Mouse (Mus musculus) ES-Bruce4 (cell line): Measurements from ENCODE around the gene Med31. TPM values are rescaled to one million over a fixed set of nuclear protein-coding genes. Genes with fewer than 3 reads are reported as not detected.

ENCODE experiments used
- H3K27ac ChIP-seq: 2 replicates; pipeline ENCODE4 v1.5.1; 2012; ENCODE audit warnings: low read length, inconsistent platforms; ENCODE audit not compliant: insufficient read depth
- H3K27me3 ChIP-seq: 2 replicates; pipeline ENCODE4 v1.6.1; 2012; ENCODE audit warnings: mild to moderate bottlenecking, low read length, inconsistent platforms; ENCODE audit not compliant: control insufficient read depth, poor library complexity, insufficient read depth, severe bottlenecking
- H3K36me3 ChIP-seq: 2 replicates; pipeline ENCODE4 v1.6.1; 2012; ENCODE audit warnings: inconsistent platforms, mild to moderate bottlenecking, low read length, moderate library complexity; ENCODE audit not compliant: control insufficient read depth, poor library complexity, insufficient read depth, severe bottlenecking
- H3K4me1 ChIP-seq: one replicate; pipeline ENCODE4 v1.8.1; 2011; ENCODE audit warnings: low read length; ENCODE audit not compliant: control insufficient read depth, insufficient read depth
- H3K4me3 ChIP-seq: 2 replicates; pipeline ENCODE4 v1.5.1; 2011; ENCODE audit warnings: low read depth, mild to moderate bottlenecking, low read length
- H3K9ac ChIP-seq: 2 replicates; pipeline ENCODE4 v1.6.1; 2012; ENCODE audit warnings: low read depth, mild to moderate bottlenecking, inconsistent platforms; ENCODE audit not compliant: poor library complexity, severe bottlenecking
- H3K9me3 ChIP-seq: replicated peaks from 2 replicates; pipeline ENCODE4 v1.6.1; 2012; ENCODE audit warnings: mild to moderate bottlenecking, low read length, inconsistent platforms; ENCODE audit not compliant: control insufficient read depth, poor library complexity, insufficient read depth, severe bottlenecking
- CTCF ChIP-seq: IDR thresholded peaks from one replicate; pipeline ENCODE4 v1.8.1; 2011; ENCODE audit warnings: low read depth, low read length
- EP300 ChIP-seq: IDR thresholded peaks from 2 replicates; pipeline ENCODE4 v1.6.1; 2011; ENCODE audit warnings: low read depth, low read length; ENCODE audit not compliant: insufficient read depth
- POLR2A ChIP-seq: IDR thresholded peaks from one replicate; pipeline ENCODE4 v1.8.1; 2011; ENCODE audit warnings: low read length; ENCODE audit not compliant: insufficient read depth
- polyA plus RNA-seq: library from polyadenylated mRNA; stranded (reverse); fragments of >200 nt; gene quantifications from 2 replicates; pipeline ENCODE4 v1.2.4, GENCODE M21; 2011; ENCODE audit warnings: low read depth; ENCODE audit not compliant: missing spikeins, insufficient read depth, insufficient read length

The Med31 gene
- polyA plus RNA-seq, 1 experiment = 25.7 TPM

GRCm38 (mm10) chr11:72223414-72223813 lies 8.0 kb upstream of the Med31 start:
- H3K36me3 ChIP-seq = no peaks in the 10 kb centered on the region
- H3K4me1 ChIP-seq = peaks cover 2% of the 10 kb centered on the region
- no peaks in the 10 kb centered on the region for H3K27me3 ChIP-seq
- H3K9me3 ChIP-seq = no peaks in the 10 kb centered on the region
- TF ChIP-seq CTCF (no peak), POLR2A (no peak), EP300 (no peak)
- no peak overlapping the region for H3K27ac ChIP-seq
- no peak overlapping the region for H3K9ac ChIP-seq
- H3K4me3 ChIP-seq = no peak overlapping the region

GRCm38 (mm10) chr11:72221278-72221677 lies 5.9 kb upstream of the Med31 start:
- Histone ChIP-seq H3K4me1 (no peaks in the 10 kb centered on the region), H3K9me3 (no peaks in the 10 kb centered on the region), H3K36me3 (no peaks in the 10 kb centered on the region), H3K27me3 (no peaks in the 10 kb centered on the region), H3K4me3 (no peak overlapping the region), H3K27ac (no peak overlapping the region), H3K9ac (no peak overlapping the region)
- TF ChIP-seq EP300 = no peak
- peak; percentile 96 for TF ChIP-seq CTCF

- Histone ChIP-seq H3K9me3 (no peaks in the 10 kb centered on the region), H3K9ac (no peak overlapping the region), H3K36me3 (no peaks in the 10 kb centered on the region), H3K27ac (no peak overlapping the region), H3K4me3 (no peak overlapping the region), H3K4me1 (no peaks in the 10 kb centered on the region), H3K27me3 (no peaks in the 10 kb centered on the region)
- TF ChIP-seq EP300 = no peak
- no peak for TF ChIP-seq CTCF
- no peak for TF ChIP-seq POLR2A
Observed at GRCm38 (mm10) chr11:72217116-72217515, 1.7 kb upstream of the Med31 start.

GRCm38 (mm10) chr11:72214591-72215409 lies 592 bp downstream of the Med31 start:
- no peaks in the 10 kb centered on the region for H3K4me1 ChIP-seq
- no peaks in the 10 kb centered on the region for H3K27me3 ChIP-seq
- H3K9ac ChIP-seq = peak overlapping the region; percentile 72
- no peaks in the 10 kb centered on the region for H3K9me3 ChIP-seq
- TF ChIP-seq CTCF (no peak), EP300 (no peak), POLR2A (peak; percentile 77)
- H3K36me3 ChIP-seq = peaks cover 8% of the 10 kb centered on the region; the same call in 1 of the 2 replicates
- H3K27ac ChIP-seq = peak overlapping the region; percentile 8; the same call in 1 of the 2 replicates
- peak overlapping the region; percentile 82 for H3K4me3 ChIP-seq

GRCm38 (mm10) chr11:72207834-72208377 lies 7.5 kb downstream of the Med31 start:
- H3K9me3 ChIP-seq = no peaks in the 10 kb centered on the region
- no peaks in the 10 kb centered on the region for H3K27me3 ChIP-seq
- H3K9ac ChIP-seq = peak overlapping the region; percentile 76
- TF ChIP-seq CTCF = no peak
- no peak for TF ChIP-seq POLR2A
- TF ChIP-seq EP300 = no peak
- H3K36me3 ChIP-seq = peaks cover 11% of the 10 kb centered on the region
- H3K4me1 ChIP-seq = no peaks in the 10 kb centered on the region
- peak overlapping the region; percentile 4; the same call in 1 of the 2 replicates for H3K27ac ChIP-seq
- H3K4me3 ChIP-seq = peak overlapping the region; percentile 90

GRCm38 (mm10) chr11:72207204-72207833 lies 8.1 kb downstream of the Med31 start, which contains the start of the genes 4933427D14Rik and Txndc17:
4933427D14Rik (minus strand) TSS chr11:72207459.
Txndc17 (plus strand) TSS chr11:72207547.
- Histone ChIP-seq H3K9me3 (no peaks in the 10 kb centered on the region), H3K9ac (peak within 1 kb of the TSS; percentile 76), H3K27ac (peak within 1 kb of the TSS; percentile 73), H3K4me1 (no peaks in the 10 kb centered on the region), H3K27me3 (no peaks in the 10 kb centered on the region), H3K36me3 (peaks cover 11% of the 10 kb centered on the region), H3K4me3 (peak within 1 kb of the TSS; percentile 90)
- TF ChIP-seq POLR2A (peak; percentile 89), EP300 (0 out of 2 replicates have a peak, but pooled peaks have one; percentile 7), CTCF (no peak)
